Mouse (Mus musculus): ENCODE results near the gene Cxcl17. TPM values are rescaled to one million over a fixed set of nuclear protein-coding genes. Genes with fewer than 3 reads are reported as not detected.
A peak's percentile ranks its signal among the peaks of the same experiment; 100 is the strongest.

The Cxcl17 gene
- total RNA-seq, 2 experiments from 2014 or later, result not detected

DNA sequence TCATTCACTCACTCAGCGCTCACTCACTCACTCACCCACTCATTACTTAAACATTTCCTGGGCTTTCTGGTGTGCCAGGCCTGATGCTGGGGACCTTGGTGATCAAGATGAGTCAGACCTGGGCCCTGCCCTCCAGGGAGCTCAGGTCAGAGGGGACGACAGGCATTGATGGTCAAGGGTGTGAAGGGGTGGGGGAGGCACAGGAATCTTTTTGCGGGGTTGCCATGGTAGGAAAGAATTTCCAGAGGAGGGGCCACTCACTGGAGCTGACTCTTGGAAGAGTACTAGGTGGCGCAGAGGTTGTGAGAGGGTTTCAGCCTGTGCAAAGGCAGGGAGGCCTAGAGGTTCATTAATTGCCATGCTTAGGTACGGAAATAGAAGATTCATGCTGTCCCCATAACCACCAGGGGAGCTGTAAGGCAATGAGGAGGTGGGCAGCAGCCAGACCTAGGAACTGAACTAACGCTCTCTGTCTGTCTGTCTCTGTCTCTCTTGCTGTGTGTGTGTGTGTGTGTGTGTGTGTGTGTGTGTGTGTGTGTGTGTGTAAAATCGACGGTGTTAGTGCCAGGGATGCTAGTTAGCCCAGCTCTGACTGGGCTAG is 35.5 kb downstream of the Cxcl17 start:
- H3K4me3 ChIP-seq, result peak overlapping the region; percentile 67
- peak overlapping the region; percentile 82 for H3K27ac ChIP-seq
- no peak for DNase-seq (ENCODE audit: extremely low spot score in 1 of 2, low spot score in 2 of 2)
- peak; percentile 26 for TF ChIP-seq CTCF (IDR thresholded peaks at IDR 0.05)
- intact Hi-C loops (cut with DNase I), result loop anchor here (5.0 kb wide), 1 partner anchor 135 kb away; no protein-coding TSS in a partner anchor

DNA sequence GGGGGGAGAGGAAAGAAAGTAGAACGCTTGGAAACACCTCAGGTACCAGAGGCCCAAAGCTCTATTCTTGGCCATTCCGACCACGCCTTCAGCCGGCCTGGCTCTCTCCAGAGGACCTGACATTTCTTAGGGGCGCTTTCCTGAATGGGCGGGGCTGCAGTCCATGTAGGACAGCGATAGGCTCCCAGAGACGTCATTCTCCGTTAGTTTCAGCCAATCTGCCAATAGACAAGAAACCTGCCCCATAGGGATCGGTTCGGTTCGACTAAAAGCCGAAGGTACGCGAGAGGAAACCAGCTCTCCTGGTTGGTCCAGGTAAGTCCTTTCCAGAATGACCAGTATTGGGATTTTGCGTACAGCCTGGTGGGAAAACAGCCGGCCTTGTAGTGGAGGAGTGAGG is 36.1 kb downstream of the Cxcl17 start:
- TF ChIP-seq CTCF (IDR thresholded peaks at IDR 0.05), result no peak
- DNase-seq (ENCODE audit: extremely low spot score in 1 of 2, low spot score in 2 of 2), result peak; percentile 90
- Histone ChIP-seq H3K4me3 (peak overlapping the region; percentile 67), H3K27ac (peak overlapping the region; percentile 82)
- intact Hi-C loops (cut with DNase I), result loop anchor here (5.0 kb wide), 1 partner anchor 134 kb away; no protein-coding TSS in a partner anchor

DNA sequence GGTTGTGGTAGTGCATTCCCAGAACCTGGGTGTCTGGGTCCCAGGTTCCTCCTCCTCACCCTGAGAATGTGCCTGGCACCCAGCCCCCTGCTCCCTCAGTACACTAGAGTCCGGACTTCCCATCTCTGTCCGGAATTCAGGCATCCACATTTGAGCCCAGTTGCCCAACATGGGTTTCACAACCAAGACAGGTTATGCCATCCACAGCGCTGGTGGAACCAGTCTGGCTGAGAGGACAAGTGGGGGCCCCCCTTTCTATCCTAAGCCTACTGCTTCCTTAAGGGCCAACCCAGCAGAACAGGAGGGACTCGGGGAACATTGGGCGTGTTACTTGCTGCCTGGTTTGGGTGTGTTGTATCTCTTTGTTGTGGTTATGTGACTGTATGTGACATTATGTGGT is 40.2 kb downstream of the Cxcl17 start:
- intact Hi-C loops (cut with DNase I), result no loop called here
- DNase-seq (ENCODE audit: extremely low spot score in 1 of 2, low spot score in 2 of 2), result no peak
- Histone ChIP-seq H3K4me3 (no peak overlapping the region), H3K27ac (no peak overlapping the region)
- no peak for TF ChIP-seq CTCF (IDR thresholded peaks at IDR 0.05)

DNA sequence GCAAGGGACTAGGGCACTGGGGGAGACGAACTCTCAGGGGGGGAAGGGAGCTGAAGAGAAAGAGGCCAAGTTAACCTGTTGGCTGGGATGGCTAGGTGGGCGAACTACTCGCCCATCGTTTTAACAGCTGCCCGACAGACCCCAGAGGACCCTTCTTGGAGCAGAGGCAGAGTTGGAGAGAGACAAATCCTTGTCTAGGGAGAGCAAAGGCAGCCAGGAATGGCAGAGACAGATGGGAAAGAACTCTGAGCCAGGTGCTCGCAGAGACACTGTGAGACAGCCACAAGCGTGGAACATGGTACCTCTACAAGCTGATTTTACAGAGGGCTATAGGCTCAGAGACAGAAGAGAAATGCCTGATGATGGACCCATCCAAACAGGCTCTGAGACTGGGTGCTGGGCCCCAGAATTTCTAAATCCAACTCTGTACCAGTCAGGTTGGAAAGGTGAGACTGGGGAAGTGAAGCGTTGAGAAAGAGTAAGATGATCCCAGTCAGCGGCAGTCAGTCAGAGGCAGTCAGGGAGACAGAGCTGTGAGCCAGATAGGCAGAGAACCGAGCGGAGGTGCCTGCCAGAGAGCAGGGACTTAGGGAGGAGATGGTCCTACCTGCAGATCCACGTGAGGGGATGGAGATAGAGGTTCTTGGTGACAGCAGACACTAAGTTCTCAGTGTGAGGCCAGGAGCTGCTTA is 43.5 kb downstream of the Cxcl17 start, which contains the start of gene Cnfn:
Gene Cnfn (minus strand): TSS at position 667 of the 692 bp plus-strand sequence.
- Histone ChIP-seq H3K4me3 (no peak within 1 kb of the TSS), H3K27ac (no peak within 1 kb of the TSS)
- TF ChIP-seq CTCF (IDR thresholded peaks at IDR 0.05), result no peak
- intact Hi-C loops (cut with DNase I), result no loop called here
- DNase-seq (ENCODE audit: extremely low spot score in 1 of 2, low spot score in 2 of 2), result no peak

DNA sequence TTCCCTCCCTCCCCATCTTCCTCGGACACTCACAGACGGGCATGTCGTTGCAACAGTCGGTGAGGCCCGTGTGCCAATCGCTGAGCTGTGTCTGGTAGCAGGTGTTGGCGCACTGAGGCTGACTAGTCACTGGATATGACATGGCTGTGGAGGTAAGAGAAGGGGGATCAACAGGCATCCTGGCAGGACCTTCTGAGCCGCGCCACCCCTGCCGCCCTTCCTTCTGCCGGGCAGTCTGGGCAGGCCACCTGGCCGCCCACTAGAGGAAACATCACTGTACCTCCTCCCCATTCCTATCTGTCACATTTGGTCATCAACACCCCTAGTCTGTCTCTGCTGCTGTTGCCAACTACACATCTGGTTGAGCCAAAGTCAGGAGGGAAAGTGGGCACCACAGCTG is 44.4 kb downstream of the Cxcl17 start:
- intact Hi-C loops (cut with DNase I), result no loop called here
- no peak for TF ChIP-seq CTCF (IDR thresholded peaks at IDR 0.05)
- Histone ChIP-seq H3K4me3 (no peak overlapping the region), H3K27ac (no peak overlapping the region)
- DNase-seq (ENCODE audit: extremely low spot score in 1 of 2, low spot score in 2 of 2), result no peak

DNA sequence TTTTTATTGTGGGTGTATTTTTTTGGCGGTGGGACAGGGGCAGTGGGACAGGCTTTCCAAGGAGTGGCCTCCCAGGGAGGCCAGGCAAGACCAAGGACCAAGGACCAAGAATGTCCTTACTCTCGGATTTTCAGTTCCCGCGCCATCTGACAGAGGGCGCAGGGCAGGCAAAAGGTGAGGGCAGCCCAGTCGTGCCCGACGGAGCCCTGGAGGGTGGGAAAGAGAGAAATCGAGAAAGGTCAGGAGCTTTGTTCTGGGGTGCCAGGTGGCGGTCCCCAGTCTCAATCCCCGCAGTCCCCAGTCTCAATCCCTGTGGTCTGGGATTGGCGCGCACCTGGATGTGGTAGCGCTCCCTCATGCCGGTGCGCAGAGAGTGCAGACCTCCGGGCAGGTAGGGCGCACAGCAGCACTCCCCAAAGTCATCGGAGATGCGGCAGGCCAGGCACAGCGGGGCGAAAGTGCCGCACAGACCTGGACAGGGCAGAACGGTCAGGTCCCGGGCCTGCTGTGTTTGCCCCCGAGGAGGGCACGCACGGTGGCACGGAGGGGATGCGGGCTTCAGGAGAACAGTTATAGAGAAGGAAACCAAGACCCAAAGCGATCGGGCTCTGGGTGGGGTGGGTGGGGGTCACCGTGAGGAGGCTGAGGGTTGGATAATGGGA is 44.9 kb downstream of the Cxcl17 start:
- Histone ChIP-seq H3K4me3 (no peak overlapping the region), H3K27ac (no peak overlapping the region)
- no peak for DNase-seq (ENCODE audit: extremely low spot score in 1 of 2, low spot score in 2 of 2)
- peak; percentile 40 for TF ChIP-seq CTCF (IDR thresholded peaks at IDR 0.05)
- intact Hi-C loops (cut with DNase I), result no loop called here

DNA sequence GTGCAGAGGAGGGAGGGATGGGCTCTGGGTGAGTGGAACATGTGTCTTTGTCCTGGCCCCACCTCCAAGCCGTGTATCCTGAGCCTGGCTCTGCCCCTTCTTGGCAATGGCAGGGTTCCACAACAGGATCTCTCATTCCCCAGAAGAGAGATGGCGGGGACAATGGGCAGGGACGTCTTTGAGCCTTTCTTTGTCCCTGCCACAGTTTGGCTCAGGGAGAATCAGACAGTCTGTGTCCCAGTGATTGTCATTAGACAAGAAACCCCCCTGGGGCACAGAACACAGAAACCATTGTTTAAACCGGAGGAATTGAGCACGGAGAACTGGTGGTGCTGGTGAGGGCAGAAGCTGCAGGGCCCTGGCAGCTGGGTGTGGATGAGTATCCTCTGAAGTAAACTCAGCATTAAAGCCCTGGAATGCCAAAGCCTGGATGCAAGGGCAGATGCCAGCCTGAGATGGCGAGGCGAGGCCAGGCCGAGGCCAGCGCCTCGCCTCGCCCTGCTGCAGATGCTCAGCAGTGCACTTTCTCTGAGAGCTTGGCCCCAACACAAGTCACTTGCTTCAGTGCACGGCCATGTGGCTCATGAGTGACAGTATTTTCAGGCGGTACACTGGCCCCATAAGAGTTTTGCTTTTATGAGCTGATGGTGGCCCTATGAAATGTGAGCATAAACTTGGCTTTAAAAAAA is 46.6 kb downstream of the Cxcl17 start:
- Histone ChIP-seq H3K27ac (no peak overlapping the region), H3K4me3 (no peak overlapping the region)
- intact Hi-C loops (cut with DNase I), result no loop called here
- no peak for TF ChIP-seq CTCF (IDR thresholded peaks at IDR 0.05)
- DNase-seq (ENCODE audit: extremely low spot score in 1 of 2, low spot score in 2 of 2), result no peak

DNA sequence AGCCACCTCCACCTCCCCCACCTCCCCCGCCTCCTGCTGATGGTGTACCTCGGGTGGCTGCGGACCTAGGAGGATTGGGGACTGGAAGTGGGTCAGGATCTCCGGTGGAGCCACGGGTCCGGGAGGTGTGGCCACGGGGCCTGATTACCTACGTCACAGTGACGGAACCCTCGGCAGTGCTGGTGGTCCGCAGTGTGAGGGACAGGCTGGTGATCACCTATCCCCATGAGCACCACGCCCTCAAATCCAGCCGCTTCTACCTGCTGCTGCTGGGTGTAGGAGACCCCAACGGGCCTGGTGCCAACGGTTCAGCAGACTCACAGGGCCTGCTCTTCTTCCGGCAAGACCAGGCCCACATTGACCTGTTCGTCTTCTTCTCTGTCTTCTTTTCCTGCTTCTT is 49.1 kb downstream of the Cxcl17 start:
- TF ChIP-seq CTCF (IDR thresholded peaks at IDR 0.05), result no peak
- no peak overlapping the region for H3K4me3 ChIP-seq
- no peak overlapping the region for H3K27ac ChIP-seq
- intact Hi-C loops (cut with DNase I), result no loop called here
- DNase-seq (ENCODE audit: extremely low spot score in 1 of 2, low spot score in 2 of 2), result no peak

DNA sequence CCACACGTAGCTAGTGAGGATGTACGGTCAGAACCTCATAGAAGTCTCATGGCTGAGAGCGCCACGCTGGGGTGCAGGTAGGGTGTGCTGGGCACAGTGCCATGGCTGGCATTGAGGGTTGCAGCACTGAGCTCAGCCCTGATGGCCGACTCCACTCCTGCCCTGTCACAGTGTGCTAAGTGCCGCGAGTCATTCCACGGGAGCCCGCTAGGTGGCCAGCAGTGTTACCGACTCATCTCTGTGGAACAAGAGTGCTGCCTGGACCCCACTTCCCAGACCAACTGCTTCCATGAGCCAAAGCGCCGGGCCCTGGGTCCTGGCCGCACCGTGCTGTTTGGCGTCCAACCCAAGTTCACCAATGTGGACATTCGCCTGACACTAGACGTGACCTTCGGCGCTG is 49.5 kb downstream of the Cxcl17 start:
- Histone ChIP-seq H3K4me3 (no peak overlapping the region), H3K27ac (no peak overlapping the region)
- no peak for DNase-seq (ENCODE audit: extremely low spot score in 1 of 2, low spot score in 2 of 2)
- TF ChIP-seq CTCF (IDR thresholded peaks at IDR 0.05), result peak; percentile 39
- intact Hi-C loops (cut with DNase I), result no loop called here

DNA sequence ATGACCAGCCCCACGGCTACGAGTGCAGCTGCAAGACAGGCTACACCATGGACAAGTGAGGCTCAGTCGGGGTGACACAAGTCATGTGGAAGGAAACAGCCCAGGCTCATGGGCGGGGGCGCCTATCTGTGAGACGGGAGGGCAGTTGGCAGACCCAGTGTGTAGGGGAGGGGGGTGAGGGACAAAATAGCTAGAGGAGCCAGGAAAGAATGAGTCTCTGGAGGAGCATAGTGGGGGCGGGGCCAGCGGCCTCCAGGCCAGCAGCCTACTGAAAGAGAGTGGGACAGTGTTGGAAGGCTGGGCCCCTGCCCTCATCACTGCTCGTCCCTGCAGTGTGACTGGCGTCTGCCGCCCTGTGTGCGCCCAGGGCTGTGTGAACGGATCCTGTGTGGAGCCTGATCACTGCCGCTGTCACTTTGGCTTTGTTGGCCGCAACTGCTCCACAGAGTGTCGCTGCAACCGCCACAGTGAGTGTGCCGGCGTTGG is 53.9 kb downstream of the Cxcl17 start:
- intact Hi-C loops (cut with DNase I), result no loop called here
- Histone ChIP-seq H3K27ac (no peak overlapping the region), H3K4me3 (no peak overlapping the region)
- TF ChIP-seq CTCF (IDR thresholded peaks at IDR 0.05), result no peak; the same call in 1 of the 2 replicates
- no peak for DNase-seq (ENCODE audit: extremely low spot score in 1 of 2, low spot score in 2 of 2)

Other genes starting within 250 kb of the Cxcl17 start
- 10 to 100 TPM; 12.5 to 14.0 TPM for gene Pou2f2, start 233.2 kb downstream of the Cxcl17 start, total RNA-seq (2021)
- 10 to 100 TPM; 23.9 to 26.3 TPM for gene Dedd2, start 192.3 kb downstream of the Cxcl17 start, total RNA-seq (2021)
- 10 to 100 TPM; 10.6 to 11.2 TPM for gene Zfp526, start 191.5 kb downstream of the Cxcl17 start, total RNA-seq (2021)
- gene Gsk3a, start 175.0 kb downstream of the Cxcl17 start, total RNA-seq (2021), result 100 to 1,000 TPM; 215 to 220 TPM
- gene Erf, start 162.1 kb downstream of the Cxcl17 start, total RNA-seq (2021), result 10 to 100 TPM; 61.5 to 68.2 TPM
- gene Cic, start 145.2 kb downstream of the Cxcl17 start, total RNA-seq (2021), result 100 to 1,000 TPM; 215 to 228 TPM
- gene Pafah1b3, start 114.9 kb downstream of the Cxcl17 start, total RNA-seq (2021), result 10 to 100 TPM; 27.9 to 34.2 TPM
- under 1 TPM in 1 of 2 experiments, not detected in 1; 0.27 TPM for gene Prr19, start 111.5 kb downstream of the Cxcl17 start, total RNA-seq (2021)
- 10 to 100 TPM; 51.8 to 59.3 TPM for gene Tmem145, start 106.8 kb downstream of the Cxcl17 start, total RNA-seq (2021)
- gene Megf8, start 95.7 kb downstream of the Cxcl17 start, total RNA-seq (2021), result 100 to 1,000 TPM; 110 to 115 TPM
- not detected for gene Cnfn, start 43.2 kb downstream of the Cxcl17 start, total RNA-seq (2021)
- 1 to 10 TPM; 7.5 to 7.8 TPM for gene Lipe, start 14.2 kb downstream of the Cxcl17 start, total RNA-seq (2021)
- gene Ceacam1, start 64.7 kb upstream of the Cxcl17 start, total RNA-seq (2021), result 1 to 10 TPM; 3.1 to 4.1 TPM
- under 1 TPM; 0.35 to 0.68 TPM for gene Ceacam2, start 127.0 kb upstream of the Cxcl17 start, total RNA-seq (2021)
- not detected for gene Erich4, start 203.0 kb upstream of the Cxcl17 start, total RNA-seq (2021)
- gene Dmac2, start 206.5 kb upstream of the Cxcl17 start, total RNA-seq (2021), result 10 to 100 TPM; 51.0 to 55.7 TPM
- under 1 TPM; 0.65 to 0.68 TPM for gene B3gnt8, start 213.8 kb upstream of the Cxcl17 start, total RNA-seq (2021)
- gene Bckdha, start 246.1 kb upstream of the Cxcl17 start, total RNA-seq (2021), result 10 to 100 TPM; 32.9 to 33.9 TPM
- 10 to 100 TPM; 23.3 to 24.0 TPM for gene Exosc5, start 246.3 kb upstream of the Cxcl17 start, total RNA-seq (2021)